Mouse (Mus musculus) MEL (cell line): Measurements from ENCODE around the gene Ccdc187. TPM values are rescaled to one million over a fixed set of nuclear protein-coding genes. Genes with fewer than 3 reads are reported as not detected.

ENCODE experiments used
- DNase-seq: peaks from one replicate; pipeline ENCODE4 v3.0.0; 2011; ENCODE audit warnings: low read depth, low spot score
- H3K27ac ChIP-seq: 2 replicates; pipeline ENCODE4 v1.5.1; 2012; ENCODE audit warnings: low read depth, mild to moderate bottlenecking, control low read depth, low read length, moderate library complexity; ENCODE audit not compliant: control insufficient read depth
- H3K27me3 ChIP-seq, 2 experiments: fragments of 150-350 bp in 1 of 2; sonication (generic) in 1 of 2; 2 replicates each; pipeline ENCODE4 v1.6.1; 2012; ENCODE audit warnings: low read length in 2 of 2, mild to moderate bottlenecking in 2 of 2, improper control_type of control experiment in 1 of 2, moderate library complexity in 1 of 2; ENCODE audit not compliant: insufficient read depth in 2 of 2, control insufficient read depth in 1 of 2
- H3K36me3 ChIP-seq, 2 experiments: 2 replicates each; pipeline ENCODE4 v1.6.1; 2012 to 2014; ENCODE audit warnings: low read length in 2 of 2, improper control_type of control experiment in 1 of 2, inconsistent platforms in 1 of 2, mild to moderate bottlenecking in 1 of 2; ENCODE audit not compliant: insufficient read depth in 2 of 2, control insufficient read depth in 1 of 2
- H3K4me1 ChIP-seq, 2 experiments: fragments of 150-350 bp in 1 of 2; sonication (generic) in 1 of 2; 2 replicates each; pipeline ENCODE4 v1.6.1; 2012; ENCODE audit warnings: low read length in 2 of 2, improper control_type of control experiment in 1 of 2, mild to moderate bottlenecking in 1 of 2; ENCODE audit not compliant: insufficient read depth in 2 of 2, control insufficient read depth in 1 of 2
- H3K4me3 ChIP-seq, 2 experiments: fragments of 150-350 bp in 1 of 2; sonication (generic) in 1 of 2; 2 replicates each; pipeline ENCODE4 v1.5.1; 2012; ENCODE audit warnings: low read depth in 2 of 2, low read length in 2 of 2, mild to moderate bottlenecking in 2 of 2, moderate library complexity in 2 of 2, control low read depth in 1 of 2, improper control_type of control experiment in 1 of 2; ENCODE audit not compliant: control insufficient read depth in 1 of 2, insufficient read depth in 1 of 2
- H3K79me2 ChIP-seq: 2 replicates; pipeline ENCODE4 v1.6.1; 2012; ENCODE audit warnings: mild to moderate bottlenecking, low read length, moderate library complexity; ENCODE audit not compliant: control insufficient read depth, poor library complexity, insufficient read depth
- H3K9ac ChIP-seq: 2 replicates; pipeline ENCODE4 v1.6.1; 2012; ENCODE audit warnings: low read depth, mild to moderate bottlenecking, control low read depth, low read length, moderate library complexity; ENCODE audit not compliant: control insufficient read depth, poor library complexity, severe bottlenecking
- H3K9me3 ChIP-seq: fragments of 150-350 bp; sonication (generic); replicated peaks from 2 replicates; pipeline ENCODE4 v1.6.1; 2012; ENCODE audit warnings: mild to moderate bottlenecking, low read length, improper control_type of control experiment, moderate library complexity; ENCODE audit not compliant: insufficient read depth
- BHLHE40 ChIP-seq: IDR thresholded peaks from 2 replicates; pipeline ENCODE4 v1.6.1; 2012; ENCODE audit warnings: low read depth, mild to moderate bottlenecking, inconsistent platforms, low read length, improper control_type of control experiment, borderline replicate concordance
- CHD2 ChIP-seq: IDR thresholded peaks from 2 replicates; pipeline ENCODE4 v1.6.1; 2011; ENCODE audit warnings: low read length, improper control_type of control experiment
- JUND ChIP-seq: IDR thresholded peaks from 2 replicates; pipeline ENCODE4 v1.6.1; 2011; ENCODE audit warnings: low read depth, mild to moderate bottlenecking, improper control_type of control experiment, low read length
- KAT2A ChIP-seq: conservative IDR thresholded peaks from 2 replicates; pipeline ENCODE4 v1.6.1; 2012; ENCODE audit warnings: low read depth, low read length, improper control_type of control experiment, inconsistent platforms
- MAX ChIP-seq: IDR thresholded peaks from 2 replicates; pipeline ENCODE4 v1.6.1; 2011; ENCODE audit warnings: low read length, improper control_type of control experiment
- MYB ChIP-seq: IDR thresholded peaks from 2 replicates; pipeline ENCODE4 v1.6.1; 2011; ENCODE audit warnings: mild to moderate bottlenecking, low read depth, low read length, improper control_type of control experiment
- MYC ChIP-seq: IDR thresholded peaks from 2 replicates; pipeline ENCODE4 v1.6.1; 2011; ENCODE audit warnings: low read depth, mild to moderate bottlenecking, low read length, improper control_type of control experiment, moderate library complexity
- NRF1 ChIP-seq: IDR thresholded peaks from 2 replicates; pipeline ENCODE4 v1.6.1; 2014; ENCODE audit warnings: low read depth, mild to moderate bottlenecking, inconsistent platforms, low read length, improper control_type of control experiment, moderate library complexity; ENCODE audit not compliant: poor library complexity, insufficient read depth, severe bottlenecking
- POLR2A ChIP-seq, 2 experiments: IDR thresholded peaks; 2 replicates each; pipeline ENCODE4 v1.6.1; 2011 to 2012; ENCODE audit warnings: low read length in 2 of 2, mild to moderate bottlenecking in 2 of 2, control low read depth in 1 of 2, improper control_type of control experiment in 1 of 2, low read depth in 1 of 2, moderate library complexity in 1 of 2; ENCODE audit not compliant: control insufficient read depth in 1 of 2, insufficient read depth in 1 of 2, poor library complexity in 1 of 2
- RAD21 ChIP-seq: IDR thresholded peaks from 2 replicates; pipeline ENCODE4 v1.6.1; 2011; ENCODE audit warnings: mild to moderate bottlenecking, low read depth, low read length, improper control_type of control experiment
- RCOR1 ChIP-seq: IDR thresholded peaks from 2 replicates; pipeline ENCODE4 v1.6.1; 2012; ENCODE audit warnings: low read depth, mild to moderate bottlenecking, inconsistent platforms, low read length, improper control_type of control experiment
- SMC3 ChIP-seq: IDR thresholded peaks from 2 replicates; pipeline ENCODE4 v1.6.1; 2011; ENCODE audit warnings: low read depth, low read length, improper control_type of control experiment
- USF1 ChIP-seq: IDR thresholded peaks from 2 replicates; pipeline ENCODE4 v1.6.1; 2014; ENCODE audit warnings: low read depth, mild to moderate bottlenecking, inconsistent platforms, low read length, improper control_type of control experiment, moderate library complexity
- ZC3H11A ChIP-seq: IDR thresholded peaks from 2 replicates; pipeline ENCODE4 v1.6.1; 2012; ENCODE audit warnings: low read depth, mild to moderate bottlenecking, inconsistent platforms, low read length, improper control_type of control experiment
- ZMIZ1 ChIP-seq: IDR thresholded peaks from 2 replicates; pipeline ENCODE4 v1.6.1; 2012; ENCODE audit warnings: low read depth, mild to moderate bottlenecking, inconsistent platforms, low read length, improper control_type of control experiment, moderate library complexity
- polyA plus RNA-seq, 2 experiments: library from polyadenylated mRNA; stranded (reverse) in 1 of 2; unstranded in 1 of 2; fragments of >175 nt in 1 of 2; fragments of >200 nt in 1 of 2; gene quantifications; 2 replicates each; pipeline versions ENCODE4 v1.2.1 to v1.2.4; 2012; ENCODE audit warnings: low replicate concordance in 2 of 2, low read depth in 1 of 2; ENCODE audit not compliant: insufficient read length in 2 of 2, insufficient read depth in 1 of 2, missing spikeins in 1 of 2
- total RNA-seq: library from RNA; depleted of rRNA; stranded (reverse); fragments of 300-350 nt; gene quantifications from 2 replicates; pipeline ENCODE4 v1.2.3, GENCODE M21; 2012

Ccdc187 gene
- total and polyA plus RNA-seq, 3 experiments: not detected

GRCm38 (mm10) chr2:26234253-26234652 lies 60.1 kb downstream of the Ccdc187 start (continued):
- TF ChIP-seq USF1 (no peak), KAT2A (no peak), MYC (no peak), JUND (no peak), SMC3 (no peak), ZMIZ1 (no peak), NRF1 (no peak), RCOR1 (peak; percentile 97)
- TF ChIP-seq, all 39 proteins: peak for 12

GRCm38 (mm10) chr2:26231366-26231765 lies 63.0 kb downstream of the Ccdc187 start:
- H3K27me3 ChIP-seq: no peaks in the 10 kb centered on the region
- no peak overlapping the region for H3K9ac ChIP-seq
- H3K27ac ChIP-seq: no peak overlapping the region
- peaks cover 3% of the 10 kb centered on the region for H3K79me2 ChIP-seq
- no peak for DNase-seq
- TF ChIP-seq POLR2A (IDR thresholded peaks at IDR 0.05; ENCODE audit: control insufficient read depth in 1 of 2, insufficient read depth in 1 of 2, low read depth in 1 of 2, low read length in 2 of 2, poor library complexity in 1 of 2) (no peak), ZC3H11A (no peak), MAX (no peak), BHLHE40 (no peak), KAT2A (no peak), JUND (no peak), CHD2 (no peak), RAD21 (no peak), RCOR1 (no peak), MYB (no peak)
- no peak overlapping the region for H3K4me3 ChIP-seq
- no peaks in the 10 kb centered on the region for H3K9me3 ChIP-seq
- H3K4me1 ChIP-seq: peaks cover 5 to 23% of the 10 kb centered on the region in 2 experiments; a peak in 3 of 4 replicates
- peaks cover 0 to 22% of the 10 kb centered on the region in 2 experiments; a peak in 2 of 4 replicates for H3K36me3 ChIP-seq

GRCm38 (mm10) chr2:26230253-26230652 lies 64.1 kb downstream of the Ccdc187 start:
- Histone ChIP-seq H3K9ac (no peak overlapping the region), H3K79me2 (peaks cover 2% of the 10 kb centered on the region; the same call in 1 of the 2 replicates), H3K36me3 (peaks cover 0 to 11% of the 10 kb centered on the region in 2 experiments; a peak in 2 of 4 replicates), H3K9me3 (no peaks in the 10 kb centered on the region), H3K4me3 (no peak overlapping the region), H3K27me3 (no peaks in the 10 kb centered on the region), H3K4me1 (peaks cover 5 to 13% of the 10 kb centered on the region in 2 experiments; a peak in 3 of 4 replicates), H3K27ac (no peak overlapping the region)
- no peak for DNase-seq
- no peak for TF ChIP-seq MAX
